Mouse (Mus musculus) myocyte (in vitro differentiated cells): ENCODE measurements at regions not wholly inside any gene's neighbourhood (a gene's known extent, or its start where the extent isn't known, plus 50 kb on each side); places are given as distances from the start of the nearest gene placed in this dataset.

Experiments used
- CEBPB ChIP-seq: IDR thresholded peaks from 2 replicates; pipeline ENCODE4 v1.6.1; 2011; ENCODE audit warnings: mild to moderate bottlenecking, moderate library complexity; ENCODE audit not compliant: poor library complexity, insufficient read depth, severe bottlenecking
- E2F4 ChIP-seq: IDR thresholded peaks from one replicate; pipeline ENCODE4 v1.6.1; 2011; ENCODE audit warnings: mild to moderate bottlenecking, control low read depth, moderate library complexity; ENCODE audit not compliant: insufficient read depth
- MAX ChIP-seq: IDR thresholded peaks from one replicate; pipeline ENCODE4 v1.6.1; 2011; ENCODE audit warnings: low read depth, mild to moderate bottlenecking, control low read depth
- MYOD1 ChIP-seq, 3 experiments: IDR thresholded peaks; one replicate each; pipeline ENCODE4 v1.6.1; 2011; ENCODE audit warnings: control low read depth in 2 of 3, low read depth in 2 of 3, mild to moderate bottlenecking in 2 of 3, moderate library complexity in 1 of 3; ENCODE audit not compliant: insufficient read length in 2 of 3, control insufficient read depth in 1 of 3
- MYOG ChIP-seq, 3 experiments: IDR thresholded peaks; one replicate each; pipeline ENCODE4 v1.6.1; 2011; ENCODE audit warnings: control low read depth in 2 of 3, low read depth in 2 of 3, mild to moderate bottlenecking in 2 of 3; ENCODE audit not compliant: insufficient read length in 2 of 3, control insufficient read depth in 1 of 3, insufficient read depth in 1 of 3
- POLR2A ChIP-seq: IDR thresholded peaks from one replicate; pipeline ENCODE4 v1.6.1; 2011; ENCODE audit warnings: low read depth, mild to moderate bottlenecking, control low read depth, moderate library complexity; ENCODE audit not compliant: insufficient read length
- POLR2AphosphoS2 ChIP-seq: IDR thresholded peaks from one replicate; pipeline ENCODE4 v1.6.1; 2011; ENCODE audit warnings: low read depth, control low read depth; ENCODE audit not compliant: insufficient read length
- REST ChIP-seq: IDR thresholded peaks from one replicate; pipeline ENCODE4 v1.6.1; 2011; ENCODE audit warnings: mild to moderate bottlenecking, control low read depth, moderate library complexity; ENCODE audit not compliant: insufficient read depth, insufficient read length
- TCF12 ChIP-seq: IDR thresholded peaks from one replicate; pipeline ENCODE4 v1.6.1; 2011; ENCODE audit warnings: mild to moderate bottlenecking, control low read depth; ENCODE audit not compliant: poor library complexity, insufficient read depth, severe bottlenecking
- TCF3 ChIP-seq: IDR thresholded peaks from one replicate; pipeline ENCODE4 v1.6.1; 2011; ENCODE audit warnings: low read depth, control low read depth; ENCODE audit not compliant: insufficient read length
- USF1 ChIP-seq: IDR thresholded peaks from one replicate; pipeline ENCODE4 v1.6.1; 2011; ENCODE audit warnings: low read depth, mild to moderate bottlenecking, control low read depth, moderate library complexity

DNA sequence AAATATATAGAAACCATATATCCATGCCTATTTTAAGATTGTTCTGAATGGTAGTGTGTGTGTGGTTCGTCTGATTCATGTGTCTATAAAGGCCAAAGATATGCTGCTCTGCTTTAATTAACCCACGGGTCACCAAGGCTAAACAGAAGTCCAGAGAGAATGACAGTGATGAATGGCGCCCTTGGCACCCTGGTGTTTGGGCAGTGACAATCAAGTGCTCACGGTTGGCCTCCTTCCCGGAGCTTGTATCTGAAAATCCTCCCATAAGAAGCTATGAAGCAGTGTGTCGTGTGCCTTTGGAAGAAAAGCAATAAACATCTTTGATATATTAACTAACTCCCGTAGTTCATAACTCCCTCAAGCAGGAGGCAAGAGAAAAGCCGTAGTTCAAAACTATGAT is 205.4 kb downstream of the 1700129C05Rik start:
- TF ChIP-seq TCF12 (no peak), POLR2A (no peak), E2F4 (no peak), MYOD1 (IDR thresholded peaks at IDR 0.05; ENCODE audit: control insufficient read depth in 1 of 3, insufficient read length in 2 of 3, low read depth in 2 of 3) (no peak), TCF3 (no peak), POLR2AphosphoS2 (no peak), MYOG (IDR thresholded peaks at IDR 0.05; ENCODE audit: control insufficient read depth in 1 of 3, insufficient read depth in 1 of 3, insufficient read length in 2 of 3, low read depth in 2 of 3) (no peak), USF1 (no peak), CEBPB (no peak), MAX (no peak), REST (no peak)
